Mouse (Mus musculus): Measurements from ENCODE around the gene Dmwd. TPM values are rescaled to one million over a fixed set of nuclear protein-coding genes. Genes with fewer than 3 reads are reported as not detected.

The Dmwd gene
- polyA plus RNA-seq (2012; rRNA removed) = 116 and 117 TPM in 2 replicates

GRCm38 (mm10) chr7:19075723-19076585 lies at the start of gene Dmwd:
Gene Dmwd, plus strand, starts transcription at chr7:19076227.
- peak within 1 kb of the TSS; percentile 47 for H3K4me3 ChIP-seq (replicated peaks; ENCODE audit: insufficient read depth, low read depth, low read length)
- H3K27ac ChIP-seq (ENCODE audit: insufficient read depth, low read length) = peak within 1 kb of the TSS; percentile 4; the same call in 1 of the 2 replicates
- WGBS = 1% methylated on average over 91 of the region's 91 CpGs
- H3K4me1 ChIP-seq (ENCODE audit: control insufficient read depth, insufficient read depth, low read length) = peaks cover 5% of the 10 kb centered on the region
- TF ChIP-seq POLR2A (IDR thresholded peaks at IDR 0.05; ENCODE audit: borderline replicate concordance, insufficient read depth, low read length) (peak; percentile 36; the same call in 1 of the 2 replicates), CTCF (IDR thresholded peaks at IDR 0.05; ENCODE audit: borderline replicate concordance, insufficient read depth, low read depth, low read length) (no peak)
- H3K27me3 ChIP-seq (ENCODE audit: control insufficient read depth, insufficient read depth, low read length) = no peaks in the 10 kb centered on the region
- peak; percentile 91 to 93 for DNase-seq

- no peak overlapping the region for H3K27ac ChIP-seq (ENCODE audit: insufficient read depth, low read length)
- no peak for DNase-seq
- H3K4me3 ChIP-seq (replicated peaks; ENCODE audit: insufficient read depth, low read depth, low read length) = no peak overlapping the region
- H3K4me1 ChIP-seq (ENCODE audit: control insufficient read depth, insufficient read depth, low read length) = no peaks in the 10 kb centered on the region; the same call in 1 of the 2 replicates
- TF ChIP-seq POLR2A (IDR thresholded peaks at IDR 0.05; ENCODE audit: borderline replicate concordance, insufficient read depth, low read length) = no peak
- no peak for TF ChIP-seq CTCF (IDR thresholded peaks at IDR 0.05; ENCODE audit: borderline replicate concordance, insufficient read depth, low read depth, low read length)
- H3K27me3 ChIP-seq (ENCODE audit: control insufficient read depth, insufficient read depth, low read length) = peaks cover 2% of the 10 kb centered on the region; the same call in 1 of the 2 replicates
Measured at GRCm38 (mm10) chr7:19028067-19028466, 48.0 kb upstream of the Dmwd start.

- DNase-seq = peak in 1 of 2 experiments; percentile 54
- Histone ChIP-seq H3K27ac (ENCODE audit: insufficient read depth, low read length) (no peak overlapping the region), H3K4me3 (replicated peaks; ENCODE audit: insufficient read depth, low read depth, low read length) (no peak overlapping the region), H3K27me3 (ENCODE audit: control insufficient read depth, insufficient read depth, low read length) (no peaks in the 10 kb centered on the region), H3K4me1 (ENCODE audit: control insufficient read depth, insufficient read depth, low read length) (no peaks in the 10 kb centered on the region; the same call in 1 of the 2 replicates)
- TF ChIP-seq CTCF (IDR thresholded peaks at IDR 0.05; ENCODE audit: borderline replicate concordance, insufficient read depth, low read depth, low read length) (peak; percentile 79), POLR2A (IDR thresholded peaks at IDR 0.05; ENCODE audit: borderline replicate concordance, insufficient read depth, low read length) (no peak)
- 57% methylated on average over 6 of the region's 6 CpGs for WGBS
Measured at GRCm38 (mm10) chr7:19029084-19029653, 46.9 kb upstream of the Dmwd start.

- 27% methylated on average over 4 of the region's 4 CpGs for WGBS
- Histone ChIP-seq H3K27me3 (ENCODE audit: control insufficient read depth, insufficient read depth, low read length) (no peaks in the 10 kb centered on the region), H3K27ac (ENCODE audit: insufficient read depth, low read length) (no peak overlapping the region), H3K4me3 (replicated peaks; ENCODE audit: insufficient read depth, low read depth, low read length) (no peak overlapping the region), H3K4me1 (ENCODE audit: control insufficient read depth, insufficient read depth, low read length) (no peaks in the 10 kb centered on the region; the same call in 1 of the 2 replicates)
- no peak for DNase-seq
- TF ChIP-seq POLR2A (IDR thresholded peaks at IDR 0.05; ENCODE audit: borderline replicate concordance, insufficient read depth, low read length) (no peak), CTCF (IDR thresholded peaks at IDR 0.05; ENCODE audit: borderline replicate concordance, insufficient read depth, low read depth, low read length) (no peak)
Measured at GRCm38 (mm10) chr7:19031641-19032040, 44.4 kb upstream of the Dmwd start.

- H3K27me3 ChIP-seq (ENCODE audit: control insufficient read depth, insufficient read depth, low read length) = no peaks in the 10 kb centered on the region
- WGBS = 98% methylated on average over 6 of the region's 6 CpGs
- H3K27ac ChIP-seq (ENCODE audit: insufficient read depth, low read length) = no peak overlapping the region
- TF ChIP-seq CTCF (IDR thresholded peaks at IDR 0.05; ENCODE audit: borderline replicate concordance, insufficient read depth, low read depth, low read length) (no peak), POLR2A (IDR thresholded peaks at IDR 0.05; ENCODE audit: borderline replicate concordance, insufficient read depth, low read length) (no peak)
- peaks cover 18% of the 10 kb centered on the region for H3K4me1 ChIP-seq (ENCODE audit: control insufficient read depth, insufficient read depth, low read length)
- H3K4me3 ChIP-seq (replicated peaks; ENCODE audit: insufficient read depth, low read depth, low read length) = no peak overlapping the region
- DNase-seq = no peak
Measured at GRCm38 (mm10) chr7:19044616-19045015, 31.4 kb upstream of the Dmwd start.

- peaks cover 18% of the 10 kb centered on the region for H3K4me1 ChIP-seq (ENCODE audit: control insufficient read depth, insufficient read depth, low read length)
- no peaks in the 10 kb centered on the region for H3K27me3 ChIP-seq (ENCODE audit: control insufficient read depth, insufficient read depth, low read length)
- no peak overlapping the region for H3K4me3 ChIP-seq (replicated peaks; ENCODE audit: insufficient read depth, low read depth, low read length)
- 54% methylated on average over 11 of the region's 11 CpGs for WGBS
- no peak overlapping the region for H3K27ac ChIP-seq (ENCODE audit: insufficient read depth, low read length)
- TF ChIP-seq POLR2A (IDR thresholded peaks at IDR 0.05; ENCODE audit: borderline replicate concordance, insufficient read depth, low read length) (no peak), CTCF (IDR thresholded peaks at IDR 0.05; ENCODE audit: borderline replicate concordance, insufficient read depth, low read depth, low read length) (0 out of 2 replicates have a peak, but pooled peaks have one; percentile 16)
- DNase-seq = peak; percentile 75 to 89
Measured at GRCm38 (mm10) chr7:19046286-19047069, 29.5 kb upstream of the Dmwd start.

GRCm38 (mm10) chr7:19048006-19048527 lies 28.0 kb upstream of the Dmwd start:
- WGBS = 80% methylated on average over 14 of the region's 14 CpGs

More at GRCm38 (mm10) chr7:19048006-19048527, 28.0 kb upstream of the Dmwd start:
- H3K4me1 ChIP-seq (ENCODE audit: control insufficient read depth, insufficient read depth, low read length) = peaks cover 18% of the 10 kb centered on the region
- H3K27ac ChIP-seq (ENCODE audit: insufficient read depth, low read length) = no peak overlapping the region
- TF ChIP-seq POLR2A (IDR thresholded peaks at IDR 0.05; ENCODE audit: borderline replicate concordance, insufficient read depth, low read length) (no peak), CTCF (IDR thresholded peaks at IDR 0.05; ENCODE audit: borderline replicate concordance, insufficient read depth, low read depth, low read length) (no peak)
- no peak for DNase-seq
- no peaks in the 10 kb centered on the region for H3K27me3 ChIP-seq (ENCODE audit: control insufficient read depth, insufficient read depth, low read length)
- H3K4me3 ChIP-seq (replicated peaks; ENCODE audit: insufficient read depth, low read depth, low read length) = no peak overlapping the region

All from cerebellum, adult 2 months (tissue).